Mouse (Mus musculus) activated CD4-positive, CD25-positive, alpha-beta regulatory T cell (primary cell): ENCODE measurements around the gene Ctsg. TPM values are rescaled to one million over a fixed set of nuclear protein-coding genes. Genes with fewer than 3 reads are reported as not detected.

Experiments used
- polyA plus RNA-seq, 2 experiments: library from polyadenylated mRNA; unstranded; fragments of 100-300 nt; shearing (Covaris generic); gene quantifications; one replicate each; pipeline ENCODE4 v1.2.1; 2017

Gene Ctsg
- not detected for polyA plus RNA-seq

GRCm38 (mm10) chr14:56102386-56102785, at the start of gene Ctsg:
Gene Ctsg (minus strand): TSS chr14:56102574.

GRCm38 (mm10) chr14:56132508-56132907, 30.1 kb upstream of the Ctsg start, which contains the start of gene Gzmd:
Gene Gzmd (minus strand): TSS chr14:56132608.

GRCm38 (mm10) chr14:56120525-56120924, 18.2 kb upstream of the Ctsg start, which contains the start of gene Gzme:
Gene Gzme (minus strand): TSS chr14:56120625.

GRCm38 (mm10) chr14:56085167-56085566, 17.2 kb downstream of the Ctsg start, which contains the start of gene Mcpt8:
Gene Mcpt8 (minus strand): TSS chr14:56085273.

GRCm38 (mm10) chr14:56062213-56062612, 40.2 kb downstream of the Ctsg start, which contains the start of gene Mcpt4:
Gene Mcpt4 (minus strand): TSS chr14:56062313.

Other genes starting within 250 kb of the Ctsg start
- gene Nynrin, start 248.6 kb downstream of the Ctsg start, polyA plus RNA-seq: under 1 TPM; 0.15 to 0.99 TPM
- gene Cbln3, start 218.2 kb downstream of the Ctsg start, polyA plus RNA-seq: under 1 TPM; 0.22 to 0.31 TPM
- gene Khnyn, start 217.6 kb downstream of the Ctsg start, polyA plus RNA-seq: 10 to 100 TPM; 26.8 to 67.7 TPM
- gene Sdr39u1, start 202.3 kb downstream of the Ctsg start, polyA plus RNA-seq: 10 to 100 TPM; 53.9 to 72.7 TPM
- gene Cma1, start 157.9 kb downstream of the Ctsg start, polyA plus RNA-seq: not detected
- not detected for gene Cma2, start 151.6 kb downstream of the Ctsg start, polyA plus RNA-seq
- gene Mcpt1, start 84.6 kb downstream of the Ctsg start, polyA plus RNA-seq: under 1 TPM in 1 of 2 experiments, not detected in 1; 0.41 TPM
- not detected for gene Mcpt9, start 72.1 kb downstream of the Ctsg start, polyA plus RNA-seq
- gene Mcpt2, start 60.5 kb downstream of the Ctsg start, polyA plus RNA-seq: not detected
- gene Mcpt4, start 40.3 kb downstream of the Ctsg start, polyA plus RNA-seq: 1 to 10 TPM in 1 of 2 experiments, not detected in 1; 1.6 TPM
- gene Mcpt8, start 17.3 kb downstream of the Ctsg start, polyA plus RNA-seq: not detected
- gene Gzme, start 18.1 kb upstream of the Ctsg start, polyA plus RNA-seq: not detected
- gene Gzmd, start 30.0 kb upstream of the Ctsg start, polyA plus RNA-seq: not detected
- not detected for gene Gzmg, start 57.0 kb upstream of the Ctsg start, polyA plus RNA-seq
- gene Gzmn, start 72.0 kb upstream of the Ctsg start, polyA plus RNA-seq: not detected
- gene Gzmf, start 108.8 kb upstream of the Ctsg start, polyA plus RNA-seq: under 1 TPM in 1 of 2 experiments, not detected in 1; 0.51 TPM
- gene Gzmc, start 132.1 kb upstream of the Ctsg start, polyA plus RNA-seq: 10 to 100 TPM in 1 of 2 experiments, 1 to 10 TPM in 1; 4.5 to 12.1 TPM
- gene Gzmb, start 159.7 kb upstream of the Ctsg start, polyA plus RNA-seq: 100 to 1,000 TPM in 1 of 2 experiments, 10 to 100 TPM in 1; 63.8 to 416 TPM